Mouse (Mus musculus) stomach, embryonic 14.5 days (tissue): ENCODE data around the gene Speer4d. TPM values are rescaled to one million over a fixed set of nuclear protein-coding genes. Genes with fewer than 3 reads are reported as not detected.
"Not testable (repeated sequence)": the region's sequence is repeated elsewhere in the genome, so short reads cannot be mapped to it uniquely, and the experiment has no call there.

ENCODE experiments used
- ATAC-seq: fragments of 200-750 bp; cut with Nextera tagmentation; 2 replicates; pipeline ENCODE4 v1.8.0; 2017; ENCODE audit warnings: low read depth, moderate TSS enrichment; ENCODE audit not compliant: insufficient number of reproducible peaks, insufficient read depth, low FRiP score
- H3K27ac ChIP-seq: fragments of 300-500 bp; sonication (generic); 2 replicates; pipeline ENCODE4 v1.5.1; 2014; ENCODE audit warnings: mild to moderate bottlenecking, low read length, moderate library complexity, mixed read lengths
- H3K27me3 ChIP-seq: fragments of 300-500 bp; sonication (generic); 2 replicates; pipeline ENCODE4 v1.6.1; 2014; ENCODE audit warnings: low read length, control low read depth, mixed read lengths; ENCODE audit not compliant: control insufficient read depth, insufficient read depth
- H3K36me3 ChIP-seq: fragments of 300-500 bp; sonication (generic); 2 replicates; pipeline ENCODE4 v1.6.1; 2014; ENCODE audit warnings: mild to moderate bottlenecking, control low read depth, low read length, moderate library complexity, mixed read lengths; ENCODE audit not compliant: control insufficient read depth, insufficient read depth
- H3K4me1 ChIP-seq: fragments of 300-500 bp; sonication (generic); 2 replicates; pipeline ENCODE4 v1.6.1; 2014; ENCODE audit warnings: low read length, control low read depth, mixed read lengths; ENCODE audit not compliant: control insufficient read depth, insufficient read depth
- H3K4me2 ChIP-seq: fragments of 300-500 bp; sonication (generic); replicated peaks from 2 replicates; pipeline ENCODE4 v1.6.1; 2014; ENCODE audit warnings: low read depth, low read length, control low read depth
- H3K4me3 ChIP-seq: fragments of 300-500 bp; sonication (generic); 2 replicates; pipeline ENCODE4 v1.5.1; 2014; ENCODE audit warnings: low read depth, low read length, control low read depth
- H3K9ac ChIP-seq: fragments of 300-500 bp; sonication (generic); replicated peaks from 2 replicates; pipeline ENCODE4 v1.6.1; 2014; ENCODE audit warnings: low read depth, mild to moderate bottlenecking, control low read depth, low read length, moderate library complexity, mixed read lengths
- H3K9me3 ChIP-seq: fragments of 300-500 bp; sonication (generic); 2 replicates; pipeline ENCODE4 v1.6.1; 2016; ENCODE audit warnings: low read depth, low read length, control low read depth; ENCODE audit not compliant: control insufficient read depth
- WGBS: fragments of 180-500 bp; shearing (Covaris S2); extraction: QIAGEN DNeasy Blood & Tissue Kit; methylation state at CpG from one replicate; pipeline ENCODE4 v1.1.7; 2014; 5-methylcytosine and 5-hydroxymethylcytosine counted together
- polyA plus RNA-seq: library from polyadenylated mRNA; unstranded; fragments of >200 nt; fragmentation: Nextera tagmentation; extraction: Ambion mirVana; gene quantifications from 2 replicates; pipeline ENCODE4 v1.2.1, GENCODE M21; 2014

Gene Speer4d
- polyA plus RNA-seq, 1 experiment from 2014 or later = not detected

DNA sequence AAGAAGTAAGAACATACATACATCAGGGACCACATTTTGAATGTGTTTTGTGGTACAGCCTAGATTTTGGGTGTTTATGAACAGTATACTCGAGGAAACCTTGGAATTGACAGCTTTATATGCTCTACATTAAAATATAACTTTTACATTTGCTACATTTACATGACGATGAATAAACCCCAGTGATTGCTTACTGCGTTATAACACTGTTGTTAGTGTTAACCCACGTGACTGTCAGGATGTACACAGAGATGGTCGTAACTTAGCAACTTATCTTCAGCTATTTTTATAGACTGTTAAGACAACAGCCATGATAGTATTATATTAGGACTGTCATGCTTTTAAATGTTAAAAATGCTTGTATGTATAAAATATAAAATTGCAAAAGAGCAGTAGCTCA is 17.4 kb upstream of the Speer4d start:
- peak; percentile 56; the same call in 1 of the 2 replicates for ATAC-seq
- not testable (repeated sequence) for H3K9ac ChIP-seq, H3K4me2 ChIP-seq, H3K27ac ChIP-seq, H3K36me3 ChIP-seq, H3K4me3 ChIP-seq, H3K4me1 ChIP-seq, H3K9me3 ChIP-seq, H3K27me3 ChIP-seq
- 59% methylated on average over 5 of the region's 5 CpGs for WGBS

DNA sequence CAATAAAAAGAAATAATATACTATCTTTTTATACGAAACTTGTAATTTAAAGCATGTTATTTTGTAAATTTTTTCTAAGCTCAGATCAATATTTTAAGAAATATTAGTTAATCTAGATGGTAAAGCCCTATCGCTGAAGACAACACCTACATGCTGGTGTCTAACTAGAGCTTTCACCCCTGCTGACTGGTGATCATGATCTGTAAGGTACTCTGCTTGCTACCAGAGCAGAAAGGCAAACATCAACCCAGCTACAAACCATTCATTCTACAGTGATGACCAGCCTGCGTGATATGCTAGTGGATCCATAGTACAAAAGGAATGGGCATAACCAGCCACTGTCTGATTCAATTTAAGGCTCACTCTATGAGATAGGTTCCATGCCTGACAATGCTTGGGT is 16.9 kb upstream of the Speer4d start:
- peak; percentile 30; the same call in 1 of the 2 replicates for ATAC-seq
- not testable (repeated sequence) for H3K4me3 ChIP-seq, H3K36me3 ChIP-seq, H3K9ac ChIP-seq, H3K9me3 ChIP-seq, H3K4me2 ChIP-seq, H3K4me1 ChIP-seq, H3K27me3 ChIP-seq, H3K27ac ChIP-seq
- 66% methylated on average over 3 of the region's 3 CpGs for WGBS

DNA sequence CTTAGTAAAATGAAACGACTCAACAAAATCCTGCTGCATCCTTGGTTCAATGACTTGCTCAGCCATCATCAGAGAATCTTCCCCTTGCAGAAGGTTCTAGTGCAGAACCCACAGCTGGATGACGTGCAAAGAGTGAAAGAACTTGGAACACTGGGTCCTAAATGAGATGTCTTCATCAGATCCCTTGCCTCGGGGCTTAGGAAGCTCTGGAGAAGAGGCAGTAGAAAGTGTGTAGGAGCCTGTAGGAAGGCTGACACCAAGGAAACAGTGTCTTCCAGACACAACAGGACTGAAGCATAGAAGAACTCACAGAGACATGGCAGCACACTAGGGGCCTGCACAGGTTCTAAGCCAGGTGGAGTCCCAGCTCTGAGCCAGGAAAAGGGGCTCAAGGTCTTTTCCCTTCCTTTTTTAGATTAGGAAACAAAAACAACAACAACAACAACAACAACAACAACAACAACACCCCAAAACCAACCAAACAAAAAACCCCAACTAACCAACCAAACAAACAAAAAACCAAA is 16.4 kb upstream of the Speer4d start:
- not testable (repeated sequence) for H3K36me3 ChIP-seq, H3K27ac ChIP-seq, H3K4me3 ChIP-seq, H3K4me2 ChIP-seq, H3K4me1 ChIP-seq, H3K27me3 ChIP-seq, ATAC-seq, H3K9me3 ChIP-seq, H3K9ac ChIP-seq
- WGBS = 62% methylated on average over 3 of the region's 3 CpGs

DNA sequence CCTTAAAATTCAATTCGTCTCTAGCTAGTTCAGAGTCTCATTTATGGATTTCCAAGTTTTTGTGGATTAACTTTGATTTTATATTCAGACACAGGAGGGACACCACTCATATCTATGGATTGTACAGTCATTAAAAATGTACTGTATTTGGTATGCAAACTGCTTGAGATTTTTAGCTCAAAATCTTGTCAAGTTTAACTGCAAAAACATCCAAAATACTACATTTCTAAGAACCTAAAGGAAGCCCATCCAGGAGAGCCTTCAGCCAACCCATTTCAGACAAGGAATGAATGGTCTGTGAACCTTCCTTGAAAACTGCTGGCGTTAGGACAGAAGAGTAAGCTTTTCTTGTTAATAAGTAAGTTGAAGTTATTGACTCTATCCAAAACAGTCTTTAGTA is 15.9 kb upstream of the Speer4d start:
- H3K9me3 ChIP-seq, H3K4me1 ChIP-seq, H3K9ac ChIP-seq, H3K4me2 ChIP-seq, H3K27me3 ChIP-seq, H3K36me3 ChIP-seq, H3K27ac ChIP-seq, H3K4me3 ChIP-seq, ATAC-seq: not testable (repeated sequence)
- 49% methylated on average over 2 of the region's 2 CpGs for WGBS

DNA sequence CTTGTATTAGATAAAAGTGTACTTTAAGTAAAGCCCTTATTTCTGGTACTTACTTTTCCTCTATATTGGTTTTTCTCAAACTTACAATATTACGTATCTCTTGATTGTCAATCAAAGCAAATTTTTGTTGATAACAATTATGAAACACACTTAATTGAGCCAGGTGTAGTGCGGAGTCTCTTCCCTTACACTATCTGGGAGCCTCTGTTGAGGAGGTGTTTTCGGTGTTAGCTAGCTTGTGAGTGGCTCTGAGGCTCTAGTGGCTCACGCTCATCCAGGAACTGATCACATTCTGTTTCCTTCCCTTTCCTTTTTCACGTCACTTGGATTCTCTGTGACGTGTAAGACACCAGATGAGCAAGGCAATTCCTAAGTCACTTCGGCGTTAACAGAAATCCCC is 15.3 kb upstream of the Speer4d start:
- H3K27ac ChIP-seq, H3K36me3 ChIP-seq, H3K27me3 ChIP-seq, H3K4me3 ChIP-seq, H3K4me2 ChIP-seq, ATAC-seq, H3K9me3 ChIP-seq, H3K4me1 ChIP-seq, H3K9ac ChIP-seq: not testable (repeated sequence)
- WGBS = 71% methylated on average over 8 of the region's 8 CpGs

DNA sequence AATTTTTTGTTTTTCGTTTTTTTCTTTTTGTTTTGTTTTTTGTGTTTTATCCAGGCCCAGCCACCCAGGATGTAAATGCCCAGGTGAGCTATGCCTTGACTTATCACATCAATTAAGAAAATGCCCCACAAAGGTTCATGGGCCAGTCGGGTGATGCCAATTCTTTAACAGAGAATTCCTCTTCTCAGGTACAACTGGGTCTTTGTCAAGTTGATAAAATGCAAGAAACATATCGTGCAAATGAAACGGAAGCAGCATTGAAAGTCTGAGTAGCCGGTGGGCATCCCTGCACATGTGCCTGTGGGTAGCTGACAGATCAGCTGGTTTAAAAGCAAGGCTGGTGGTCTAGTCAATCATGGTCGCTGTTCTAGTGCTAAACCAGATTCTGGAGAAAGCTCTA is 12.2 kb upstream of the Speer4d start:
- not testable (repeated sequence) for H3K27me3 ChIP-seq, H3K4me3 ChIP-seq, H3K4me2 ChIP-seq, H3K36me3 ChIP-seq, H3K9me3 ChIP-seq, H3K27ac ChIP-seq, H3K4me1 ChIP-seq, H3K9ac ChIP-seq
- ATAC-seq = 0 out of 2 replicates have a peak, but pooled peaks have one; percentile 72
- 71% methylated on average over 5 of the region's 6 CpGs for WGBS

DNA sequence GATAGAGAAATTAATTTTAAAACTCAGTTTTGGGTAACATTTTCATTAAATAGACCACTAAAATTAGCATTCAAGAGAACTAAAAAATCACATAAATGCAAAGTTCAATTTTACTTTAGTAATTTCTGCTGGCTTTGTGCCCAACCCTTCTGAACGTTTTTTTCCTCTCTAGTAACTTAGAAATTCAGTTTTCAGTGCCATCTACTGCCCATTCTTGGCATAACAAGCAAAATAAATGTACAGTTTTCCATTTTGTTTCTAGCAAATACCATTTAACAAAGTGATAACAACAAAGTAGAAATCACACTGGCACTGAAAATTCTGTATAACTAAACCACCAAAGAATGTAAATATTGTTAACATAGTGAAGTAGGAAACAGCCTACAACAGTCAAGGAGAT is 8.2 kb upstream of the Speer4d start:
- not testable (repeated sequence) for H3K27ac ChIP-seq, H3K4me1 ChIP-seq, H3K4me3 ChIP-seq, H3K9me3 ChIP-seq, H3K4me2 ChIP-seq, H3K36me3 ChIP-seq, ATAC-seq, H3K9ac ChIP-seq, H3K27me3 ChIP-seq
- 7% methylated on average over 1 of the region's 1 CpGs for WGBS

DNA sequence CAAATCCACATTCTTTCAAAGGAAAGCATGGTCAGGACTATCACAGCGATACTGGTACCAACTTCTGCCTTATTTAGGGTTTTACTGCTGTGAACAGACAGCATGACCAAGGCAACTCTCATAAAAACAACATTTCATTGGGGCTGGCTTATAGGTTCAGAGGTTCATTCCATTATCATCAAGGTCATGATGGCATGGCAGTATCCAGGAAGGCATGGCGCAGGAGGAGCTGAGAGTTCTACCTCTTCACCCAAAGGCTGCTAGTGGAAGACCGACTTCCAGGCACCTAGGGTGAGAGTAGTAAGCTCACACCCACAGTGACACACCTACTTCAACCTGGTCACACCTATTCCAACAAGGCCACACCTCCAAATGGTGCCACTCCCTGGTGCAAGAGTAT is 2.7 kb upstream of the Speer4d start:
- H3K27ac ChIP-seq, H3K4me1 ChIP-seq, H3K9ac ChIP-seq, H3K4me3 ChIP-seq, H3K27me3 ChIP-seq, H3K4me2 ChIP-seq, H3K9me3 ChIP-seq, H3K36me3 ChIP-seq: not testable (repeated sequence)
- WGBS = 79% methylated on average over 3 of the region's 3 CpGs
- ATAC-seq = 0 out of 2 replicates have a peak, but pooled peaks have one; percentile 42

DNA sequence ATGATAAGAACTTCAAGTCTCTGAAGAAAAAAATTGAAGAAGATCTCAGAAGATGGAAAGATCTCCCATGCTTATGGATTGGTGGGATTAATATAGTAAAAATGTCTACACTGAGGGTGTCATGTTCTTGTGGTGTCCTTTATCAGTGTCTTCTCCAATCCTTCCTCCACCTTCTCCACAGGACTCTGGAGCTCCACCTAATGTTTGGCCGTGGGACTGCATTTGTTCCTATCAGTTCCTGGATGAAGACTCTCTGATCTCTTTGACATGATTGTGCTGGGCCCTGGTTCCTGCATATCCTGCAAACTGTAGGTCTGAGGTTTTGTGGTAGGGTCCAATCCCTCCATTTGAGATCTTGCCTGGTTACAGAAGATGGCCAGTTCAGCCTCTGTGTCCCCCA is 9.3 kb downstream of the Speer4d start:
- WGBS = 26% methylated on average over 1 of the region's 1 CpGs
- H3K36me3 ChIP-seq, H3K9ac ChIP-seq, H3K27ac ChIP-seq, H3K4me3 ChIP-seq, ATAC-seq, H3K4me2 ChIP-seq, H3K4me1 ChIP-seq, H3K9me3 ChIP-seq, H3K27me3 ChIP-seq: not testable (repeated sequence)
